Mouse (Mus musculus) forebrain, embryonic 16.5 days (tissue): ENCODE measurements around the gene Gm49395. TPM values are rescaled to one million over a fixed set of nuclear protein-coding genes. Genes with fewer than 3 reads are reported as not detected.

Experiments
- ATAC-seq: fragments of 200-750 bp; cut with Nextera tagmentation; 2 replicates; pipeline ENCODE4 v1.8.0; 2017; ENCODE audit warnings: mild to moderate bottlenecking, moderate library complexity
- H3K27ac ChIP-seq: fragments of 300-500 bp; sonication (generic); 2 replicates; pipeline ENCODE4 v1.5.1; 2014; ENCODE audit warnings: low read length, control low read depth
- H3K27me3 ChIP-seq: fragments of 300-500 bp; sonication (generic); replicated peaks from 2 replicates; pipeline ENCODE4 v1.6.1; 2014; ENCODE audit warnings: low read length; ENCODE audit not compliant: control insufficient read depth, insufficient read depth
- H3K36me3 ChIP-seq: fragments of 300-500 bp; sonication (generic); 2 replicates; pipeline ENCODE4 v1.6.1; 2014; ENCODE audit not compliant: control insufficient read depth, insufficient read depth
- H3K4me1 ChIP-seq: fragments of 300-500 bp; sonication (generic); replicated peaks from 2 replicates; pipeline ENCODE4 v1.6.1; 2014; ENCODE audit warnings: low read length; ENCODE audit not compliant: control insufficient read depth, insufficient read depth
- H3K4me2 ChIP-seq: fragments of 300-500 bp; sonication (generic); 2 replicates; pipeline ENCODE4 v1.6.1; 2014; ENCODE audit warnings: mild to moderate bottlenecking, low read length, control low read depth
- H3K4me3 ChIP-seq: fragments of 300-500 bp; sonication (generic); replicated peaks from 2 replicates; pipeline ENCODE4 v1.5.1; 2014; ENCODE audit warnings: mild to moderate bottlenecking, low read length, control low read depth
- H3K9ac ChIP-seq: fragments of 300-500 bp; sonication (generic); replicated peaks from 2 replicates; pipeline ENCODE4 v1.6.1; 2014; ENCODE audit warnings: low read depth, low read length, control low read depth
- H3K9me3 ChIP-seq: fragments of 300-500 bp; sonication (generic); 2 replicates; pipeline ENCODE4 v1.6.1; 2016; ENCODE audit warnings: low read length; ENCODE audit not compliant: control insufficient read depth
- WGBS: fragments of 180-500 bp; shearing (Covaris S2); extraction: QIAGEN DNeasy Blood & Tissue Kit; methylation state at CpG from one replicate; pipeline ENCODE4 v1.1.7; 2014; 5-methylcytosine and 5-hydroxymethylcytosine counted together
- polyA plus RNA-seq: library from polyadenylated mRNA; unstranded; fragments of >200 nt; fragmentation: Nextera tagmentation; extraction: Ambion mirVana; gene quantifications from 2 replicates; pipeline ENCODE4 v1.2.1, GENCODE M21; 2015

The Gm49395 gene
- polyA plus RNA-seq, 1 experiment from 2014 or later: 1.8 TPM

DNA sequence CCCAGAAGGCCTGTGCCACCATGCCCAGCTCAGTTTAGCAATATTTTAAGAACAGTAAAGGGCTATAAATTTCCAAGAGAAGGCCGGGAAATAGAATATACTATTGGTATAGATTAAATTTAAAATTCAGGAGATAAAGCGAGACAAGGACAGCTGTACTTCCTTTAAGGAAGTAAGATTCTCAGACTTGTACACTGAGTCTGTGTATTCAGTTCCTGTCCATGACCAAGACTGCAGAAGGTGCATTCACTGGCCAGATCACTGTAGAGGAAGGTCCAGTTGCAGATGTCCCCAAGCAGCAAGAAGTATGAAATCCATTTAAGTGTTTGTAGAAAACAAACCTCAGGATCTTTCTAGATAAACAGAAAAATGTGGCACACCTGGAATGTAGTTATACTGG lies 28.3 kb upstream of the Gm49395 start:
- no peaks in the 10 kb centered on the region for H3K4me1 ChIP-seq
- no peaks in the 10 kb centered on the region for H3K27me3 ChIP-seq
- WGBS: 90% methylated on average over 2 of the region's 2 CpGs
- no peak overlapping the region for H3K9ac ChIP-seq
- no peaks in the 10 kb centered on the region for H3K9me3 ChIP-seq
- no peak overlapping the region for H3K27ac ChIP-seq
- H3K36me3 ChIP-seq: no peaks in the 10 kb centered on the region
- H3K4me3 ChIP-seq: no peak overlapping the region
- no peak for ATAC-seq
- no peak overlapping the region for H3K4me2 ChIP-seq

DNA sequence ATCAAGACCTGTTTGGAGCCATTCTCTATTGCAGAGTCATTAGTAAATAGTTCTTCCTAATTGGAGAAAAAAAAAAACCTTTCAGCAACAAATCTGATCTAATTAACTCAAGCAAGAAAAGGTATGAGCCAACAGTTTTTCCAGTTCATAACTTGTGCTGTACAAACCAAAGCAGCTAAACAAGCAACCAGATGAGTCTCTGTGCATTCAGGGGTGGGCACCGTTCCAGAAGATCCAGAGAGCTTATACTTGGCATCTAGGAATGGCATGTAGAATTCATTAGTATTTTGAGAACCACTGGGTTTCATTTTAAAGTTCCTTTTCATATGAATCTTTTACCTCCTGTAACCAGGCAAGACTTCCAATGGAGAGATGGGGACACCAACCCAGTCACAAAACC lies 26.1 kb upstream of the Gm49395 start:
- Histone ChIP-seq H3K9ac (no peak overlapping the region), H3K9me3 (no peaks in the 10 kb centered on the region), H3K4me3 (no peak overlapping the region), H3K4me1 (no peaks in the 10 kb centered on the region), H3K4me2 (no peak overlapping the region), H3K27ac (no peak overlapping the region), H3K36me3 (no peaks in the 10 kb centered on the region), H3K27me3 (no peaks in the 10 kb centered on the region)
- 57% methylated on average over 1 of the region's 1 CpGs for WGBS
- ATAC-seq: no peak

DNA sequence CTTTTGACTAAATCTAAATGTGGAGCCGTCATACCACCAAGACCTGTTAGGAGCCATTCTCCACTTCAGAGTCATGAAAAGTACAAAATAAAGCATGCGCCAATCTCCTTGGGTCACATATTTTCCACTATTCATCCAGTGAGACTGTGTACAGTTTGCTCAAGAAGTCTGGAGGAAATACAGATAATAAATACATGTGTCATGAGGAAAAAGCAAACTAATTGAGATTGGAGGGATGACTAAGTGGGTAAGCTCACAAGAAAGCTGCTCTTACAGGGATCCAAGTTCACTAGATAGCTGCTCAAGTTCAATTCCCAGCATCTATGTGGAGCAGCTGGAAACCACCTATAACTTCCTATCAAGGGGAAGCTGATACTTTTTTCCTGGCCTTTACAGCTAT lies 24.8 kb upstream of the Gm49395 start:
- Histone ChIP-seq H3K4me2 (no peak overlapping the region), H3K4me3 (no peak overlapping the region), H3K27ac (no peak overlapping the region), H3K36me3 (no peaks in the 10 kb centered on the region), H3K27me3 (no peaks in the 10 kb centered on the region), H3K9ac (no peak overlapping the region), H3K4me1 (no peaks in the 10 kb centered on the region), H3K9me3 (no peaks in the 10 kb centered on the region)
- WGBS: 98% methylated on average over 2 of the region's 2 CpGs
- ATAC-seq: no peak

DNA sequence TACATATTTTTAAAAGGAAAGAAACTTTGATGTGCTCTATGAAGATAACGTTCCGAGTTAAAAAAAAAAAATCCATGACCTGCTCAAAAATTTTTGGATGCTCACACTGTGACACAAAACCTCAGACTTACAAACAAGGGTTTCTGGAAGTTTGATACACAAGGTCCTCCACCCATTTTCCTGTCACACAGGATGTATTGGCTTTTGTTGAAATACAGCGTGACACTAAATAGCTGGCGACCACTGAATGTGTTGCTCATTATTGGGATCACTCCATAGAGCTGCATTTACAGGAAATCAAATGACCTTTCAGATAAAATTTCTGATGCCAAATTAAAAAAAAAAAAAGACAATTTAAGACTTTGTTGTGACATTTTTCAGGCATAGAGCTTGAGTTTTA lies 23.4 kb upstream of the Gm49395 start:
- Histone ChIP-seq H3K9me3 (no peaks in the 10 kb centered on the region), H3K9ac (no peak overlapping the region), H3K27me3 (no peaks in the 10 kb centered on the region), H3K4me3 (no peak overlapping the region), H3K4me2 (no peak overlapping the region), H3K36me3 (no peaks in the 10 kb centered on the region), H3K4me1 (no peaks in the 10 kb centered on the region), H3K27ac (no peak overlapping the region)
- WGBS: 78% methylated on average over 4 of the region's 4 CpGs
- no peak for ATAC-seq

DNA sequence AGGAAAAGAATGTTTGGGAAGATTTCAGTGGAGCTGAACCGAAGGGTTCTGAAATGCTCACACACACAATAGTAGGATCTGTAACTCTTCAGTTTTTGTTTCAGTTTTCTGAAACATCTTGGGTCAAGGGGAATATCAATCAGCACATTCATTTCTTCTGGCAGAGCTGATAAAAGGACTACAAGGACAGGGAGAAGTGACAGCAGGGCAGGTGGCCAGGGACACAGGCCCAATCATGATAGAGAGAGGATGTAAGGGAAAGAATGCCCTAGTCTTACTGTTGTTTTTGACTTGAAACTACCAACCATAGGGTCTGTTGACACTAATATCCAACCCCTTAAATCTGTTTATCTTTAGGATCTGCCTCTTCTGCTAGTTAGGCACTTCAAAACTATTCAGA lies 22.8 kb upstream of the Gm49395 start:
- Histone ChIP-seq H3K4me1 (no peaks in the 10 kb centered on the region), H3K9me3 (no peaks in the 10 kb centered on the region), H3K27ac (no peak overlapping the region), H3K9ac (no peak overlapping the region), H3K4me2 (no peak overlapping the region), H3K36me3 (no peaks in the 10 kb centered on the region), H3K27me3 (no peaks in the 10 kb centered on the region), H3K4me3 (no peak overlapping the region)
- ATAC-seq: no peak
- WGBS: 82% methylated on average over 1 of the region's 1 CpGs

DNA sequence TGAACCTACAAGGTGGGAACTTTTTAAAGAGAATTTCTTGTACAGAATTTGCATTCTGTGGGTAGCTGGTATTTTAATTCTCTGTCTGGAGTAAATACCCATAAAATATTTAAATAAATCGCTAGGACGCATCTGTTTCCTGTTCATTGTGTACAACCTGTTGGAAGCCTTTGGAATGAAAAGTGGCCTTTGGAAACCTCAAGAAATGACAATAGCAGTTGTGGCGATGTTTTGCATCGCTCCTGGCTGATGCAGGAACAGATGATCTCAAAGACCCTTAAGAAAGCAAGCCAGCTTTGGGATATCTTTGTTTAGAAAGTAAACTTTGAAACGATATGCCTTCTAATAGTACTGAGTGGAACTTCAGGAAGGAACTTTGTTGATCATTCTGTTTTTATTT lies 17.0 kb upstream of the Gm49395 start:
- Histone ChIP-seq H3K36me3 (no peaks in the 10 kb centered on the region), H3K9ac (no peak overlapping the region), H3K4me3 (no peak overlapping the region), H3K27ac (no peak overlapping the region), H3K4me1 (no peaks in the 10 kb centered on the region), H3K4me2 (no peak overlapping the region), H3K9me3 (no peaks in the 10 kb centered on the region), H3K27me3 (no peaks in the 10 kb centered on the region)
- no peak for ATAC-seq
- 53% methylated on average over 5 of the region's 5 CpGs for WGBS

DNA sequence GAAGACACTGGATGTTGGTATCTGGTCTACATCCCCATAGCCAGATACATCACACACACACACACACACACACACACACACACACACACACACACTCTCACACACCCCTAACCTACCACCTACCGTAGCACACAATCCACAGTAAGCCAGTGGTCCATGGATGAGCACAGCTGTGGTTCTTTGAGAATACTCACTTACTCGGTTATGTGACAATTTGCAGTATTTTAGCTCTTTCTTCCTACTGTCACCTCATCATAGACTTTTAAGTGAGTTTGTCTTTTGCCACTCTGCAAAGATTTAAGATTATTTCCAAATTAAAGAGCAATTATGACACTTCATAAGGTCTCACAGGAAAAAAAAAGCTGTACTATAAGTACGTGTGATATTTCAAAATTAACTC lies 16.5 kb upstream of the Gm49395 start:
- H3K4me1 ChIP-seq: no peaks in the 10 kb centered on the region
- WGBS: 87% methylated on average over 3 of the region's 3 CpGs
- H3K36me3 ChIP-seq: no peaks in the 10 kb centered on the region
- H3K9ac ChIP-seq: no peak overlapping the region
- H3K4me2 ChIP-seq: no peak overlapping the region
- no peak for ATAC-seq
- no peak overlapping the region for H3K27ac ChIP-seq
- H3K27me3 ChIP-seq: no peaks in the 10 kb centered on the region
- no peak overlapping the region for H3K4me3 ChIP-seq
- H3K9me3 ChIP-seq: no peaks in the 10 kb centered on the region

DNA sequence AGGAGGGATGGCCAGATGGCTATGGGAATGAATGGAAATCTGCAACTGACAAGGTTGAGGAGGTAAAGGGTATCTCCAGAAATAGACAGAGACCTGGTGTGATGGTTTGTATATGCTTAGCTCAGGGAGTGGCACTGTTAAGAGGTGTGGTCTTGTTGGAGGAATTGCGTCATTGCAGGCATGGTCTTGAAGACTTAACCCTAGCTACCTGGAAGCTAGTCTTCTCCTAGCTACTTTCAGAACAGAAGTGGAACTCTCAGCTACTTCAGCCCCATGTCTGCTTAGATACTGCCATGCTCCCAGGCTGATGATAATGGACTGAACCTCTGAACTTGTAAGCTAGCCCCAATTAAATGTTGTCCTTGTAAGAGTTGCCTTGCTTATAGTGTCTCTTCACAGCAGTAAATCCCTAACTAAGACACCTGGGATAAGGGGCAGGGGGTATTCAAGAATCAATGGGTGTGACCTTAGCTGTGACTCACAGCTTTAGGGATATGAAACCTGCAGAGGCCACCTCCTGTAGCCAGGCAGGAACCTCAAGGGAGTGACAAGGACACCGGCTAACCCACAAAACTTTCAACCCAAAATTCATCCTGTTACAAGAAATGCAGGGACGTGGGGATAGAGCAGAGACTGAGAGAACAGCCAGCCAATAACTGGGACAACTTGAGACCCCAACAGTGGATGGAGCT lies 15.4 kb upstream of the Gm49395 start:
- H3K27ac ChIP-seq: no peak overlapping the region
- H3K9me3 ChIP-seq: no peaks in the 10 kb centered on the region
- WGBS: 95% methylated on average over 3 of the region's 3 CpGs
- H3K4me1 ChIP-seq: no peaks in the 10 kb centered on the region
- no peaks in the 10 kb centered on the region for H3K27me3 ChIP-seq
- no peak overlapping the region for H3K4me2 ChIP-seq
- H3K9ac ChIP-seq: no peak overlapping the region
- H3K36me3 ChIP-seq: no peaks in the 10 kb centered on the region
- no peak for ATAC-seq
- H3K4me3 ChIP-seq: no peak overlapping the region

DNA sequence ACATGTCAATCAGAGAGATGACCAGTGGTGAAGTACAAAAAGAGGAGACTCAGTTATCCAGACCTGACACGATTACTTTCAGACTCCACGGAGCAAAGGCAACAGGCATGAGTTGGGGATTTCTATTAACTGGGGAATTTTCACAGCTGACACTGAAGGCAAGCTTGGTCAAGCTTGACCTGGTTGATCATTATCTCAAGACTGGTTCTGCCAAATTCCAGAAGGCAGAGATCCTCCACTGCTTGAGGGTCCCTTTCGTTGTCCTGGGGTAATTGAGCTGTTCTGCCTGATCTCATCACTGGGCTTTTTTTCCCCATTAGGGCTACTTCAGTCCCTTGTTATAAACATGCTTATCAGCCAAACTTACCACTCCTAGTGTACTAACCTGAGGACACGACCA lies 7.9 kb upstream of the Gm49395 start:
- Histone ChIP-seq H3K9me3 (no peaks in the 10 kb centered on the region), H3K27ac (no peak overlapping the region), H3K9ac (no peak overlapping the region), H3K4me1 (no peaks in the 10 kb centered on the region), H3K27me3 (no peaks in the 10 kb centered on the region), H3K4me2 (no peak overlapping the region), H3K36me3 (no peaks in the 10 kb centered on the region), H3K4me3 (no peak overlapping the region)
- ATAC-seq: no peak
- 93% methylated on average over 4 of the region's 4 CpGs for WGBS

DNA sequence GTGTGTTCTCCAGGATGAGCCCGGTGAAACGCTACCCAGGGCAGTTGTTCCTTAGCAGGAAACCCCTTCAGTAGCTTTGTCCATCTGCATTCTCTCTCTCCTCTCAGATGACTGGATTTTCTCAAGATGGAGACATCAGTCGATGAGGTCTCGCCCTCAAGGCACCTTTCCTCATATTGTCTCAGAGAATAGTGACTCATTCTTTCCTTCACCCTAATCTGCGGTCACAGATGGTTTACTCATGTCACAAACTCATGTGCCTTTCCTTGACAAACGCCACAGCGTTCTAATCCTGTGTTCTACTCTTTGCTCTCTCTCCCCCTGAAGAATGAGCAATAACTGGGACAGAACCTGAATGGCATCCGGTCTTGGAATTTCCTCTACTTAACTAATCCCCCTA lies 5.7 kb upstream of the Gm49395 start:
- Histone ChIP-seq H3K9ac (no peak overlapping the region), H3K9me3 (no peaks in the 10 kb centered on the region), H3K36me3 (no peaks in the 10 kb centered on the region), H3K4me1 (no peaks in the 10 kb centered on the region), H3K4me3 (no peak overlapping the region), H3K4me2 (no peak overlapping the region), H3K27ac (no peak overlapping the region), H3K27me3 (no peaks in the 10 kb centered on the region)
- ATAC-seq: no peak
- 85% methylated on average over 8 of the region's 8 CpGs for WGBS
